Mouse (Mus musculus) hindbrain, embryonic 13.5 days (tissue): Measurements from ENCODE around the gene Gskip. TPM values are rescaled to one million over a fixed set of nuclear protein-coding genes. Genes with fewer than 3 reads are reported as not detected.

Source experiments
- ATAC-seq: fragments of 200-750 bp; cut with Nextera tagmentation; 2 replicates; pipeline ENCODE4 v1.8.0; 2017; ENCODE audit warnings: moderate TSS enrichment; ENCODE audit not compliant: low FRiP score
- H3K27ac ChIP-seq: fragments of 300-500 bp; sonication (generic); 2 replicates; pipeline ENCODE4 v1.5.1; 2015; ENCODE audit warnings: inconsistent platforms, mild to moderate bottlenecking, moderate library complexity
- H3K27me3 ChIP-seq: fragments of 300-500 bp; sonication (generic); 2 replicates; pipeline ENCODE4 v1.6.1; 2015; ENCODE audit warnings: mild to moderate bottlenecking, inconsistent platforms
- H3K36me3 ChIP-seq: fragments of 300-500 bp; sonication (generic); 2 replicates; pipeline ENCODE4 v1.6.1; 2015; ENCODE audit warnings: mild to moderate bottlenecking, inconsistent platforms
- H3K4me1 ChIP-seq: fragments of 300-500 bp; sonication (generic); replicated peaks from 2 replicates; pipeline ENCODE4 v1.6.1; 2015; ENCODE audit warnings: inconsistent platforms
- H3K4me2 ChIP-seq: fragments of 300-500 bp; sonication (generic); 2 replicates; pipeline ENCODE4 v1.6.1; 2015; ENCODE audit warnings: inconsistent platforms, mild to moderate bottlenecking, moderate library complexity
- H3K4me3 ChIP-seq: fragments of 300-500 bp; sonication (generic); 2 replicates; pipeline ENCODE4 v1.5.1; 2015; ENCODE audit warnings: mild to moderate bottlenecking, inconsistent platforms
- H3K9ac ChIP-seq: fragments of 300-500 bp; sonication (generic); 2 replicates; pipeline ENCODE4 v1.6.1; 2015; ENCODE audit warnings: mild to moderate bottlenecking, inconsistent platforms
- H3K9me3 ChIP-seq: fragments of 300-500 bp; sonication (generic); 2 replicates; pipeline ENCODE4 v1.6.1; 2016; ENCODE audit warnings: inconsistent platforms
- WGBS: fragments of 180-500 bp; shearing (Covaris S2); methylation state at CpG from one replicate; pipeline ENCODE4 v1.1.7; 2015; 5-methylcytosine and 5-hydroxymethylcytosine counted together
- polyA plus RNA-seq: library from polyadenylated mRNA; unstranded; fragments of >200 nt; fragmentation: Nextera tagmentation; extraction: Ambion mirVana; gene quantifications from 2 replicates; pipeline ENCODE4 v1.2.1, GENCODE M21; 2015

The Gskip gene
- polyA plus RNA-seq, 1 experiment from 2014 or later, result 34.5 TPM

DNA sequence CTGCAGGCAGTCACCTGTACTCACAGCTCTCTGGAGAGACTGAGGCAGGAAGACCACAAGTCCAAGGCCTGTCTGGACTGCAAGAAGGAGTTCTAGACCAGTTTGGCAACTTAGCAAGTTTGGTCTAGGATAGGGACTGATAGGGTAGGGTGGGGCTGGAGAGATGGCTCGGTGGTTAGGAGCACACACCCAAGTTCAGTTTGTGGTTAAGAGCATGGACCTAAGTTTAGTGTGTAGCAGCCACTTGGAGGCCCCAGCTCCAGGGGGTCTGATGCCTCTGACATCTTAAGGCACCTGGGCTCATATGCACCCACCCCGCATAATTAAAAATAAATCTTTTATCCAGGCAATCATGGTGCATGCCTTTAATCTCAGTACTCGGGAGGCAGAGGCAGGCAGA, 42.6 kb downstream of the Gskip start:
- H3K36me3 ChIP-seq, result no peaks in the 10 kb centered on the region
- no peak overlapping the region for H3K9ac ChIP-seq
- no peaks in the 10 kb centered on the region for H3K9me3 ChIP-seq
- no peaks in the 10 kb centered on the region for H3K27me3 ChIP-seq
- no peak for ATAC-seq
- 93% methylated on average over 3 of the region's 3 CpGs for WGBS
- no peaks in the 10 kb centered on the region for H3K4me1 ChIP-seq
- H3K4me2 ChIP-seq, result no peak overlapping the region
- H3K27ac ChIP-seq, result no peak overlapping the region
- H3K4me3 ChIP-seq, result no peak overlapping the region

DNA sequence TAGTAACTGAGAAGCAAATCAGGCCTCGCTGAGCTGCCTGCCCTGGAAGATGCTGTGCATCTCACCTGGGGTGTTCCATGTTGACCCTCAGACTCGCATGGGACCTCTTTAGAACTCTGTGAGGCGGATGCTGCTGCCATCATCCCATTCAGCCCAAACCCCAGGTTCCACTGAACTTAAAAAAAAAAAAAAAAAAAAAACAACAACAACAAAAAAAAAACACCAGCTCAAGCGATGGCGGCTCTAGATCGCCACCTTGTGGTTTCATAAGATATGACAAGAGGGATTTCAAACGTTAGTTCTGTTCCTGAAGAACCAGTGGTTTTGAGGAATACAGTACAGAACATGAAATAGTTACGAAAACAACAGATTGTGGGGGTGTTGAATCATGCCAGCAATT, 43.3 kb downstream of the Gskip start:
- ATAC-seq, result no peak
- Histone ChIP-seq H3K9ac (no peak overlapping the region), H3K27me3 (no peaks in the 10 kb centered on the region), H3K36me3 (no peaks in the 10 kb centered on the region), H3K27ac (no peak overlapping the region), H3K4me3 (no peak overlapping the region), H3K9me3 (no peaks in the 10 kb centered on the region), H3K4me1 (no peaks in the 10 kb centered on the region), H3K4me2 (no peak overlapping the region)
- WGBS, result 31% methylated on average over 8 of the region's 8 CpGs

- Histone ChIP-seq H3K9me3 (no peaks in the 10 kb centered on the region), H3K27me3 (no peaks in the 10 kb centered on the region), H3K36me3 (no peaks in the 10 kb centered on the region), H3K9ac (no peak overlapping the region), H3K4me3 (no peak overlapping the region), H3K4me1 (no peaks in the 10 kb centered on the region), H3K27ac (no peak overlapping the region), H3K4me2 (no peak overlapping the region)
- ATAC-seq, result no peak
- 83% methylated on average over 6 of the region's 6 CpGs for WGBS
These were observed 46.3 kb downstream of the Gskip start for GRCm38 (mm10) chr12:105730851-105731460.

DNA sequence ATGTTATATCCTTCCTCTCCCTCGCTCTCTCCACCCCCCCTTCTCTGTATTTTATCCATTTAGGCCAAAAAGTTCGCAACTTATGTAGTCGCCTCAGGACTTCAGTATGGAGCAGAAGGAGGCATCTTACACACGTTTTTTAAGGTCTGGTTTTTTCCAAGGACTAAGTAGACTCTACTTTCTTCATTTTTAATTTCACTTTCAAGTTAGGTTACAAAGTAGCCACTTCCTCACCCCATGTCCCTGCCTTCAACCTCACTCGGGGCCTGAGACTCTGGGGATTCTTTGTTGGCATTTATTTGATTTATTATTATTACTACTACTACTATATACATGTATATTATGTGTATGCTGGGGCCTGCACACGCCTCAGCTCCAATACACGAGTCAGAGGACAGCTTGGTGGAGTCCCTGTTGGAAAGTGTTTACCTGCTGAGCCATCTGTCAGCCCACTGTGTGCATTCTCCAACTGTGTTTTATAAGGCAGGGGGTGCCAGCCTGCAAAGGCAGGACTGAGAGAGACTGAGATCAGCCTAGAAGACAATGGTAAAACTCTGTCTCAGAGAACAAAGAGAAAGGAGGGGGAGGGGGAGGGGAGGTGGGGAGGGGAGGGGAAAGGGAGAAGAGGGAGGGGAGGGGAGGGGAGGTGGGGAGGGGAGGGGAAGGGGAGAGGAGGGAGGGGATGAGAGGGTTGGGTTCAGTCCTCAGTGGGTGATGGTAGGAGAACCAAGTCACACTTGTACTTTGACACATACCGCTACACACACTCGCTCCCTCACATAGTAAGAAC, 48.9 kb downstream of the Gskip start:
- WGBS, result 69% methylated on average over 9 of the region's 9 CpGs
- no peaks in the 10 kb centered on the region for H3K36me3 ChIP-seq

GRCm38 (mm10) chr12:105735226-105735888, 50.7 kb downstream of the Gskip start:
- 71% methylated on average over 7 of the region's 7 CpGs for whole genome bisulfite sequencing
- no peaks in the 10 kb centered on the region for H3K36me3 ChIP-seq
- H3K9me3 ChIP-seq, result no peaks in the 10 kb centered on the region
- no peaks in the 10 kb centered on the region for H3K4me1 ChIP-seq
- H3K27ac ChIP-seq, result no peak overlapping the region
- H3K4me2 ChIP-seq, result no peak overlapping the region
- ATAC-seq, result no peak
- H3K27me3 ChIP-seq, result no peaks in the 10 kb centered on the region
- no peak overlapping the region for H3K9ac ChIP-seq
- no peak overlapping the region for H3K4me3 ChIP-seq

More for the DNA sequence above, 48.9 kb downstream of the Gskip start:
- Histone ChIP-seq H3K9me3 (no peaks in the 10 kb centered on the region), H3K27ac (no peak overlapping the region), H3K4me2 (no peak overlapping the region), H3K27me3 (no peaks in the 10 kb centered on the region), H3K9ac (no peak overlapping the region), H3K4me3 (no peak overlapping the region), H3K4me1 (no peaks in the 10 kb centered on the region)
- no peak for ATAC-seq

DNA sequence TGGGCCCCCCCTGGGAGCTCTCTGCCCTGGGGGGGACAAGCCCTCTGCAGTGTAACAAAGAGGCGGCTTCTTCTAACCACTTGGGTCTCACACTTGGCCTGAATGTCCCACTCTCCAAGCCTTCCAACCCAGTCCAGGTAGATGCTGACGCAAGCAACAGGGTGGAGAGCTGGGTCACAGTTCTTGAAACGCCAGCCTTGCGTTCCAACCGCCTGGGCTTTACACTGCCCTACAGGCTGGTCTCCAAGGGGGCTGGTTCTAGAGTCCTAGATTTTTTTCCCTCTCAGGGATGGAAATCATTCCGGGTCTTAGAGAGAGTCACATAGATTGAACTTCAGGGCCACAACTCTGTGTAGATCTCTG, 51.2 kb downstream of the Gskip start:
- H3K9me3 ChIP-seq, result no peaks in the 10 kb centered on the region
- H3K4me2 ChIP-seq, result no peak overlapping the region
- no peak for ATAC-seq
- H3K36me3 ChIP-seq, result no peaks in the 10 kb centered on the region
- 93% methylated on average over 6 of the region's 6 CpGs for WGBS
- H3K9ac ChIP-seq, result no peak overlapping the region
- H3K4me3 ChIP-seq, result no peak overlapping the region
- no peaks in the 10 kb centered on the region for H3K27me3 ChIP-seq
- no peak overlapping the region for H3K27ac ChIP-seq
- no peaks in the 10 kb centered on the region for H3K4me1 ChIP-seq

GRCm38 (mm10) chr12:105738316-105739096, 53.9 kb downstream of the Gskip start:
- Histone ChIP-seq H3K4me2 (no peak overlapping the region), H3K9ac (no peak overlapping the region), H3K9me3 (no peaks in the 10 kb centered on the region), H3K4me1 (no peaks in the 10 kb centered on the region), H3K27ac (no peak overlapping the region), H3K4me3 (no peak overlapping the region), H3K27me3 (no peaks in the 10 kb centered on the region), H3K36me3 (no peaks in the 10 kb centered on the region)
- ATAC-seq, result no peak
- WGBS, result 79% methylated on average over 15 of the region's 15 CpGs

GRCm38 (mm10) chr12:105739656-105740055, 55.0 kb downstream of the Gskip start:
- no peak overlapping the region for H3K4me3 ChIP-seq
- no peak for ATAC-seq
- H3K27me3 ChIP-seq, result no peaks in the 10 kb centered on the region
- no peak overlapping the region for H3K27ac ChIP-seq
- H3K36me3 ChIP-seq, result no peaks in the 10 kb centered on the region
- WGBS, result 94% methylated on average over 8 of the region's 8 CpGs
- H3K4me2 ChIP-seq, result no peak overlapping the region
- H3K4me1 ChIP-seq, result no peaks in the 10 kb centered on the region
- H3K9ac ChIP-seq, result no peak overlapping the region
- H3K9me3 ChIP-seq, result no peaks in the 10 kb centered on the region

GRCm38 (mm10) chr12:105748114-105748513, 63.5 kb downstream of the Gskip start:
- Histone ChIP-seq H3K4me3 (no peak overlapping the region), H3K36me3 (no peaks in the 10 kb centered on the region; the same call in 1 of the 2 replicates), H3K4me2 (no peak overlapping the region), H3K9ac (no peak overlapping the region), H3K9me3 (no peaks in the 10 kb centered on the region), H3K27ac (no peak overlapping the region), H3K27me3 (no peaks in the 10 kb centered on the region), H3K4me1 (no peaks in the 10 kb centered on the region)
- ATAC-seq, result no peak
- WGBS, result 90% methylated on average over 5 of the region's 5 CpGs

Other genes starting within 250 kb of the Gskip start
- gene D430019H16Rik, start 231.0 kb upstream of the Gskip start, polyA plus RNA-seq, result 12.3 TPM in 2 replicates
- 1.6 and 1.7 TPM in 2 replicates for gene Bdkrb2, start 121.6 kb upstream of the Gskip start, polyA plus RNA-seq
- gene Bdkrb1, start 81.7 kb upstream of the Gskip start, polyA plus RNA-seq, result 0.25 TPM in 1 of 2 replicates, not detected in the other
- 12.8 and 13.1 TPM in 2 replicates for gene Atg2b, start 382 bp downstream of the Gskip start, polyA plus RNA-seq
- gene Ak7, start 21.1 kb downstream of the Gskip start, polyA plus RNA-seq, result 2.2 and 2.8 TPM in 2 replicates
- gene Papola, start 99.9 kb downstream of the Gskip start, polyA plus RNA-seq, result 193 and 196 TPM in 2 replicates